In the genomic region with DNA sequence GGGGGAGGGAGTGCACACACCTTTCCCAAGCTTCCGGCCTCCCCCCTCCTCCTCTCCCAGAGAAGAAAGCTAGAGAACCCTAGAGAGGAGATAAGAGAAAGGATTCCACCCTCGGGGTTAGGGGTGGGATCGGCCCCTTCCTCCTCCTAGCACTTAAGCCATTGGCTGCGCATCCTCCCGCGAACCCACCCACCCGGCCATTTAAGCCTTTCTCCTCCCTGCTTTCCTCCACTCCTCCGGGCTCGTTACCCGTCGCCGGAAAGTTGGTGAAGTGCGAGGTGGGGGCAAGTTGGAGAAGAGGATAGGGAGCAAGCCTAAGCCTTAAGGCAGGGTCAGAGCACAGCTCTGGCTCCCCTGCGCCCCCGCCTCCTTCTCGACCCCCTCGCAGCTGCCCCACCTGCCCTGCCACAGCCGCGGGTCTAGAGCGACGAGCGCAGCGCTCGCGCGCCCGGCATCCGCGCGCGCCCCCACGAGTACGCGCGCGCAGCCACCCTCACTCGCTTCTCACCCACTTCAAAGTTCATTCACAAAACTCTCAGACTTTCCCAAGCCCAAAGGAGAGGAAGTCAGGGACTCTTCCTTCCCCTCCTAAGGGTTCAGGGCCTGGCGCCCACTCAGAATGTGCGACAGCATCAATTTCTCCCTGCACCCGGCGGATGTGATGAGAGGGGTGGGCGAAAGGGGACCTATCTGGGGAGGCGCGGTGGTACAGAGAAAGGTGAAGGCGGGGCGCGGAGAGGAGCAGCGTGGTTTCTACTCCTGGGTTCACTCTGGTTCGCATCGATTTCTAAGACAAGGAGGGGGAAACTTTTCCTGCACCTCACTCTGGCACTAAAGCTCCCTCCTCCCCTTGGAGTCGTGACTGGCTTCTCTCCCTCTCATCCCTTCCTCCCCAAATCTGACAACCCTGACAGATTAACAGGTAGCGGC, we compare ENCODE assay signal across 8 mouse cellular contexts. TPM values are rescaled to one million over a fixed set of nuclear protein-coding genes. Genes with fewer than 3 reads are reported as not detected.
A peak's percentile ranks its signal among the peaks of the same experiment; 100 is the strongest.
DNase-seq lines count a peak whose midpoint lies in the region; ATAC-seq and TF ChIP-seq lines count a peak whose summit lies in the region.

No protein-coding gene starts in this region.

- H3K27me3 ChIP-seq in ES-Bruce4 (ENCODE audit: control insufficient read depth, insufficient read depth, low read length, poor library complexity, severe bottlenecking), result peaks cover 13% of the 10 kb centered on the region
- H3K27me3 ChIP-seq in forebrain, embryonic 15.5 days, result no peaks in the 10 kb centered on the region
- H3K27me3 ChIP-seq in lung, embryonic 16.5 days (ENCODE audit: control insufficient read depth, insufficient read depth, low read depth, low read length), result no peaks in the 10 kb centered on the region

- intact Hi-C loops in heart, postnatal 36 days (cut with DNase I), result loop anchor here (1.0 to 5.0 kb wide), 5 partner anchors 56 to 541 kb away; a partner anchor contains a TSS

- H3K4me3 ChIP-seq in ES-Bruce4 (ENCODE audit: low read depth, low read length), result peak overlapping the region; percentile 82
- peak overlapping the region; percentile 64 for H3K4me3 ChIP-seq in forebrain, embryonic 15.5 days
- peak overlapping the region; percentile 89 for H3K4me3 ChIP-seq in lung, embryonic 16.5 days (ENCODE audit: low read length)

- DNase-seq in c-Kit-positive CD71-positive TER-119-negative erythroid progenitor cells, embryonic 14.5 days (ENCODE audit: low read depth), result peak; percentile 66
- DNase-seq in heart, postnatal 36 days, result peak; percentile 76 to 83
- peak; percentile 36 to 46 for DNase-seq in layer of hippocampus, adult 8-10 months (ENCODE audit: low spot score in 2 of 2)
- peak; percentile 89 for DNase-seq in ovary, adult 18-20 months (ENCODE audit: low spot score)
- DNase-seq in thymus, postnatal 0 days (ENCODE audit: low spot score), result peak; percentile 91

- H3K4me1 ChIP-seq in ES-Bruce4 (ENCODE audit: control insufficient read depth, insufficient read depth, low read length), result no peaks in the 10 kb centered on the region
- peaks cover 12% of the 10 kb centered on the region; the same call in 1 of the 2 replicates for H3K4me1 ChIP-seq in forebrain, embryonic 15.5 days
- peaks cover 14% of the 10 kb centered on the region for H3K4me1 ChIP-seq in lung, embryonic 16.5 days (replicated peaks; ENCODE audit: control insufficient read depth, insufficient read depth, low read length)

- TF ChIP-seq CTCF in ES-Bruce4 (IDR thresholded peaks at IDR 0.05; ENCODE audit: low read depth, low read length), result no peak

- H3K9me3 ChIP-seq in ES-Bruce4 (replicated peaks; ENCODE audit: control insufficient read depth, insufficient read depth, low read length, poor library complexity, severe bottlenecking), result no peaks in the 10 kb centered on the region; the same call in 1 of the 2 replicates
- no peaks in the 10 kb centered on the region for H3K9me3 ChIP-seq in forebrain, embryonic 15.5 days
- no peaks in the 10 kb centered on the region for H3K9me3 ChIP-seq in lung, embryonic 16.5 days (ENCODE audit: control insufficient read depth, low read length)

- H3K27ac ChIP-seq in ES-Bruce4 (ENCODE audit: insufficient read depth, low read length), result no peak overlapping the region
- peak overlapping the region; percentile 100 for H3K27ac ChIP-seq in forebrain, embryonic 15.5 days (replicated peaks)
- H3K27ac ChIP-seq in lung, embryonic 16.5 days (ENCODE audit: low read length), result peak overlapping the region; percentile 100

- peak overlapping the region; percentile 85 for H3K9ac ChIP-seq in ES-Bruce4 (ENCODE audit: low read depth, poor library complexity, severe bottlenecking)
- H3K9ac ChIP-seq in forebrain, embryonic 15.5 days (replicated peaks), result peak overlapping the region; percentile 91
- peak overlapping the region; percentile 98 for H3K9ac ChIP-seq in lung, embryonic 16.5 days (ENCODE audit: low read length)

- WGBS in forebrain, embryonic 15.5 days, result under 1% methylated on average over 47 of the region's 52 CpGs
- WGBS in lung, embryonic 16.5 days, result under 1% methylated on average over 52 of the region's 52 CpGs

- no peak for TF ChIP-seq EP300 in ES-Bruce4 (IDR thresholded peaks at IDR 0.05; ENCODE audit: insufficient read depth, low read depth, low read length)

- no peaks in the 10 kb centered on the region for H3K36me3 ChIP-seq in ES-Bruce4 (ENCODE audit: control insufficient read depth, insufficient read depth, low read length, poor library complexity, severe bottlenecking)
- H3K36me3 ChIP-seq in forebrain, embryonic 15.5 days, result no peaks in the 10 kb centered on the region
- no peaks in the 10 kb centered on the region for H3K36me3 ChIP-seq in lung, embryonic 16.5 days (ENCODE audit: control insufficient read depth, insufficient read depth, low read length)

- ATAC-seq in forebrain, embryonic 15.5 days (replicated peaks), result peak; percentile 80
- ATAC-seq in lung, embryonic 16.5 days (ENCODE audit: low read depth), result peak; percentile 81

- H3K4me2 ChIP-seq in forebrain, embryonic 15.5 days (replicated peaks), result peak overlapping the region; percentile 87
- H3K4me2 ChIP-seq in lung, embryonic 16.5 days (ENCODE audit: low read depth, low read length), result peak overlapping the region; percentile 73

- no peak for TF ChIP-seq POLR2A in ES-Bruce4 (IDR thresholded peaks at IDR 0.05; ENCODE audit: insufficient read depth, low read length)

RNA-seq across cellular contexts. Expression of a gene that starts 2.0 kb away (rescaled TPM):
- polyA plus RNA-seq in ES-Bruce4 (2011; ENCODE audit: insufficient read depth, insufficient read length, low read depth, missing spikeins), result 5.7 TPM in 2 replicates
- 4.9 and 5.3 TPM in 2 replicates for polyA plus RNA-seq in forebrain, embryonic 15.5 days (2015; fragmentation: Nextera tagmentation; extraction: Ambion mirVana)
- total RNA-seq in heart, postnatal 36 days (2021), result 1 to 10 TPM; 1.8 to 5.0 TPM
- 1 to 10 TPM; 7.0 to 9.3 (median 8.0) TPM for total RNA-seq in layer of hippocampus, adult 8-10 months (2022)
- 8.5 and 9.6 TPM in 2 replicates for polyA plus RNA-seq in lung, embryonic 16.5 days (2015; fragmentation: Nextera tagmentation; extraction: Ambion mirVana)
- polyA plus RNA-seq in thymus, postnatal 0 days (2015; fragmentation: Nextera tagmentation; extraction: Ambion mirVana), result 1.7 and 2.6 TPM in 2 replicates

Comparison
In these comparisons a context has a peak if more than half of its experiments do, and no peak if none do; other contexts are left out.
1. DNase-seq: peak in every context shown above with its lines; median percentile 91 in thymus, postnatal 0 days; 89 in ovary, adult 18-20 months; 80 in heart, postnatal 36 days; 66 in c-Kit-positive CD71-positive TER-119-negative erythroid progenitor cells, embryonic 14.5 days; 41 in layer of hippocampus, adult 8-10 months.